Mouse (Mus musculus): ENCODE results near the gene Fgfr2.

Fgfr2 gene

GRCm38 (mm10) chr7:132323430-132323829 is 799.7 kb downstream of the Fgfr2 start:
- in situ Hi-C loops (cut with MboI, MseI) = loop anchor here (5.0 kb wide), 1 partner anchor 104 kb away; no protein-coding TSS in a partner anchor

- in situ Hi-C loops (cut with MboI, MseI) = loop anchor here (5.0 kb wide), 1 partner anchor 106 kb away; no protein-coding TSS in a partner anchor
These were observed 801.7 kb downstream of the Fgfr2 start for GRCm38 (mm10) chr7:132321392-132321958.

- in situ Hi-C loops (cut with MboI, MseI) = loop anchor here (5.0 kb wide), 1 partner anchor 450 kb away; no protein-coding TSS in a partner anchor
These were observed 806.1 kb downstream of the Fgfr2 start, which contains the start of gene Chst15 for GRCm38 (mm10) chr7:132317036-132317541. Gene Chst15 (minus strand): TSS chr7:132317228.

GRCm38 (mm10) chr7:132316101-132317035 is 806.8 kb downstream of the Fgfr2 start:
- in situ Hi-C loops (cut with MboI, MseI) = loop anchor here (5.0 kb wide), 1 partner anchor 451 kb away; no protein-coding TSS in a partner anchor

- in situ Hi-C loops (cut with MboI, MseI) = loop anchor here (5.0 kb wide), 1 partner anchor 452 kb away; no protein-coding TSS in a partner anchor
These were observed 807.7 kb downstream of the Fgfr2 start for GRCm38 (mm10) chr7:132315149-132316091.

GRCm38 (mm10) chr7:132312396-132312795 is 810.8 kb downstream of the Fgfr2 start:
- in situ Hi-C loops (cut with MboI, MseI) = no loop called here

- in situ Hi-C loops (cut with MboI, MseI) = no loop called here
These were observed 814.5 kb downstream of the Fgfr2 start for GRCm38 (mm10) chr7:132308537-132309191.

GRCm38 (mm10) chr7:132307722-132308271 is 815.4 kb downstream of the Fgfr2 start:
- in situ Hi-C loops (cut with MboI, MseI) = no loop called here

GRCm38 (mm10) chr7:132306671-132307412 is 816.3 kb downstream of the Fgfr2 start:
- in situ Hi-C loops (cut with MboI, MseI) = no loop called here

GRCm38 (mm10) chr7:132305492-132306375 is 817.4 kb downstream of the Fgfr2 start:
- in situ Hi-C loops (cut with MboI, MseI) = no loop called here

GRCm38 (mm10) chr7:132304424-132305085 is 818.6 kb downstream of the Fgfr2 start:
- in situ Hi-C loops (cut with MboI, MseI) = no loop called here

GRCm38 (mm10) chr7:132303988-132304387 is 819.2 kb downstream of the Fgfr2 start:
- in situ Hi-C loops (cut with MboI, MseI) = no loop called here

GRCm38 (mm10) chr7:132302508-132303241 is 820.5 kb downstream of the Fgfr2 start:
- in situ Hi-C loops (cut with MboI, MseI) = no loop called here

GRCm38 (mm10) chr7:132299661-132300210 is 823.4 kb downstream of the Fgfr2 start:
- in situ Hi-C loops (cut with MboI, MseI) = no loop called here

GRCm38 (mm10) chr7:132298412-132298990 is 824.6 kb downstream of the Fgfr2 start:
- in situ Hi-C loops (cut with MboI, MseI) = no loop called here

GRCm38 (mm10) chr7:132296661-132297443 is 826.3 kb downstream of the Fgfr2 start:
- in situ Hi-C loops (cut with MboI, MseI) = no loop called here
